Mouse (Mus musculus) liver, embryonic 16.5 days (tissue): ENCODE data around the gene Ddb1. TPM values are rescaled to one million over a fixed set of nuclear protein-coding genes. Genes with fewer than 3 reads are reported as not detected.

Source experiments
- ATAC-seq: fragments of 200-750 bp; cut with Nextera tagmentation; 2 replicates; pipeline ENCODE4 v1.8.0; 2017; ENCODE audit warnings: low read depth, mild to moderate bottlenecking, moderate number of reproducible peaks, moderate library complexity
- H3K27ac ChIP-seq: fragments of 300-500 bp; sonication (generic); 2 replicates; pipeline ENCODE4 v1.5.1; 2014; ENCODE audit warnings: mild to moderate bottlenecking, low read length
- H3K27me3 ChIP-seq: fragments of 300-500 bp; sonication (generic); 2 replicates; pipeline ENCODE4 v1.6.1; 2014; ENCODE audit warnings: low read depth, low read length, mixed read lengths; ENCODE audit not compliant: control insufficient read depth, insufficient read depth
- H3K36me3 ChIP-seq: fragments of 300-500 bp; sonication (generic); 2 replicates; pipeline ENCODE4 v1.6.1; 2014; ENCODE audit warnings: mild to moderate bottlenecking; ENCODE audit not compliant: control insufficient read depth, insufficient read depth
- H3K4me1 ChIP-seq: fragments of 300-500 bp; sonication (generic); 2 replicates; pipeline ENCODE4 v1.6.1; 2014; ENCODE audit warnings: low read depth, low read length, mixed read lengths; ENCODE audit not compliant: control insufficient read depth
- H3K4me2 ChIP-seq: fragments of 300-500 bp; sonication (generic); 2 replicates; pipeline ENCODE4 v1.6.1; 2014; ENCODE audit warnings: low read depth, low read length, mixed read lengths
- H3K4me3 ChIP-seq: fragments of 300-500 bp; sonication (generic); 2 replicates; pipeline ENCODE4 v1.5.1; 2014; ENCODE audit warnings: low read depth, mild to moderate bottlenecking, low read length
- H3K9ac ChIP-seq: fragments of 300-500 bp; sonication (generic); 2 replicates; pipeline ENCODE4 v1.6.1; 2014; ENCODE audit warnings: low read depth, low read length
- H3K9me3 ChIP-seq: fragments of 300-500 bp; sonication (generic); replicated peaks from 2 replicates; pipeline ENCODE4 v1.6.1; 2016; ENCODE audit warnings: low read length; ENCODE audit not compliant: control insufficient read depth
- WGBS: fragments of 180-500 bp; shearing (Covaris S2); extraction: QIAGEN DNeasy Blood & Tissue Kit; methylation state at CpG from one replicate; pipeline ENCODE4 v1.1.7; 2014; ENCODE audit not compliant: insufficient replicate concordance; 5-methylcytosine and 5-hydroxymethylcytosine counted together
- polyA plus RNA-seq: library from polyadenylated mRNA; unstranded; fragments of >200 nt; fragmentation: Nextera tagmentation; extraction: Ambion mirVana; gene quantifications from 2 replicates; pipeline ENCODE4 v1.2.1, GENCODE M21; 2015

The Ddb1 gene
- polyA plus RNA-seq, 1 experiment from 2014 or later: 176 TPM

DNA sequence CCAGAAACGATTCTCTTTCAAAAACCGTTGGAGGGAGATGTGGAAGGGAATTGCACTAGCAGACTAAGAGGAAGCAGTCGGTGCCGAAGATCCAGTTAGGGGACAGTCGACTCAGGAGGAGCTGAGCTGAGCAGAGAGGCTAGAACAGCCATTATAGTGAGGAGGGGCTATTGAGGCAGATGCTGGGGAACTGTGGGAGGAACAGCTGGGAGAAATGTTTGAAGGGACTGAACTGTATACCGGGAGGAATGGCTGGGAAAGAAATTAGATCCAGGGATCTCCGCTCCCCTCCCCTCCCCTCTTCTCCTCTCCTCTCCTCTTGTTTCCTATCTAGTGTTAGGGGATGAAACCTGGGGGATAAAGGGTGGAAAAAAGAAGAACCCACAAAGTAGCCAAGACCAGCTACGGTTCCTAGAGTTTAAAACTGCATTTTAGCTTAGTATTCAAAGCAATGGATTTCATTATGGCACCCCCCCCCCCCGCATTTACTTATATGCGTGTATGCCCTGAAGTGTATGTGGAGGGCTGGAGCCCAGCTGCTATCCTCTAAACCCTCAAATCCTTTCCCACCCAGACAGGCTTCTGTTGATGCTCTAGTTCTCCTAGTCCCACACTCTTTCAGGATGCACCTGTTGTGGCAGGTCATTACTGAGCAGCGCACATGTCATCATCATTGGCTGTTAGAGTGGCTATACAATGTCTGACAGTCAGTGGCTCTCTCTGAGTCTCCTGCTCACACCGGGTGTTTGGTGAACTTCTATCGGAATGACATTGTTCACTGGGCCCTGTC, 35.7 kb downstream of the Ddb1 start:
- Histone ChIP-seq H3K27me3 (no peaks in the 10 kb centered on the region), H3K4me2 (no peak overlapping the region), H3K4me1 (peaks cover 27% of the 10 kb centered on the region), H3K27ac (no peak overlapping the region), H3K36me3 (no peaks in the 10 kb centered on the region), H3K9me3 (no peaks in the 10 kb centered on the region), H3K4me3 (no peak overlapping the region), H3K9ac (no peak overlapping the region)
- WGBS: 46% methylated on average over 13 of the region's 13 CpGs
- no peak for ATAC-seq

DNA sequence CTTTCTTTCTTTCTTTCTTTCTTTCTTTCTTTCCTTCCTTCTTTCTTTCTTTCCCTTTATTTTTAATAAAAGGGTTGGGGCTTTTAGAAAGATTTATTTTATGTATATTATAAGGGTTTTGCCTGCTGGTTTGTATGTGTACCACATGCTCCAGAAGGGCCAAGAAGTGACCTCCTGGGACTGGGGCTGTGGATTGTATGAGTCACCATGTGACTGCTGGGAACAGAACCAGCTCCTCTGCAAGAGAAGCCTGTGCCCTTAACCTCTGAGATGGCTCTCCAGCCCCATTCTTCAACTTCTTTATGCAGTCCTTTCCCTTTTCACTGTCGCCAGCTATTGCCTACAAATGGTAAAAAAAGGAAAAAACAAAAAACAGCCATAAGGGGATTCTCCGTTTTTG, 40.5 kb downstream of the Ddb1 start:
- Histone ChIP-seq H3K9ac (no peak overlapping the region), H3K9me3 (no peaks in the 10 kb centered on the region), H3K27ac (no peak overlapping the region), H3K4me3 (no peak overlapping the region), H3K4me2 (no peak overlapping the region), H3K27me3 (no peaks in the 10 kb centered on the region), H3K4me1 (peaks cover 5% of the 10 kb centered on the region), H3K36me3 (no peaks in the 10 kb centered on the region; the same call in 1 of the 2 replicates)
- ATAC-seq: no peak
- WGBS: 81% methylated on average over 2 of the region's 2 CpGs

DNA sequence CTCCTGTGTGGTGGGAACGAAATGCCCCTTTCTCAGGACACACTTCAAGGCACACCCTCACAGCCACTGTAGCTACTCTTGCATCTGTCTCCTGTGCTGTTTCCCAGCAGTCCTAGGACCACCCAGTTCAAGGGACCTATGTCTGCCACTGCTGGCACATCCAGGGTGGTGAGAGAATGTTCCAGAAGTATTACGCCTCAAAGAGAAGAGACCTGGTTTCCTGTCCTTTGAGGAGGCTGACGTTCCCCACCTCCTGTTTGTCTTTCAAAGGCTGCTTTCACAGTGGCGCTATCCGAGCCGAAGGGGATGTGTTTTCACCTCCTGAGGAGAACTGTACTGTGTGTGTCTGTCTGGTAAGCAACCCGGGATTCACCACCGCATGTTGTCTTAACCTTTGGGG, 43.0 kb downstream of the Ddb1 start:
- no peak overlapping the region for H3K4me3 ChIP-seq
- H3K9ac ChIP-seq: no peak overlapping the region
- no peaks in the 10 kb centered on the region for H3K9me3 ChIP-seq
- peaks cover 4% of the 10 kb centered on the region for H3K4me1 ChIP-seq
- no peak overlapping the region for H3K4me2 ChIP-seq
- H3K27ac ChIP-seq: no peak overlapping the region
- ATAC-seq: no peak
- WGBS: 67% methylated on average over 8 of the region's 8 CpGs
- H3K27me3 ChIP-seq: no peaks in the 10 kb centered on the region
- H3K36me3 ChIP-seq: no peaks in the 10 kb centered on the region; the same call in none of the 2 replicates

DNA sequence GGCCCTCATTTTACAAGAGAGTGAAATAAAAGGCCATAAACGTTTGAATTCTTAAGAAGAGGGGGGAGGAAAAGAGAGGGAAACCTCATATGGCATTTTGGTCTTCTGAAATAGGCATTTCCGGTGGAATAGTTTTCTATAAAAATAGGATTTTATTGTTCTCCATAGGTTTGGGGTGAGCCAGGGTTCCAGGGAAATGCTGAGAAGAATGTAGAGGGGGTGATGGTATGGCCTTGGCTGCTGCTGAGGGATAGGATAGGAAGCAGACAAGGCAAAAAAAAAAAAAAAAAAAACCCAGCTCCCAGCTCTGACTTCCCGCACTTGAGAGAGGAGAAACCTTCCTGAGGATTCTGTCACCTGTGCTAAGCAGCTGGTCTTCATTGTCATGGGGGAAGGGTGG, 50.9 kb downstream of the Ddb1 start:
- 64% methylated on average over 3 of the region's 3 CpGs for WGBS
- no peak for ATAC-seq
- no peaks in the 10 kb centered on the region for H3K27me3 ChIP-seq
- H3K9ac ChIP-seq: peak overlapping the region; percentile 1
- peak overlapping the region; percentile 92 for H3K27ac ChIP-seq
- H3K9me3 ChIP-seq: no peaks in the 10 kb centered on the region
- H3K36me3 ChIP-seq: no peaks in the 10 kb centered on the region; the same call in 1 of the 2 replicates
- peaks cover 57% of the 10 kb centered on the region for H3K4me1 ChIP-seq
- no peak overlapping the region for H3K4me3 ChIP-seq
- H3K4me2 ChIP-seq: no peak overlapping the region

DNA sequence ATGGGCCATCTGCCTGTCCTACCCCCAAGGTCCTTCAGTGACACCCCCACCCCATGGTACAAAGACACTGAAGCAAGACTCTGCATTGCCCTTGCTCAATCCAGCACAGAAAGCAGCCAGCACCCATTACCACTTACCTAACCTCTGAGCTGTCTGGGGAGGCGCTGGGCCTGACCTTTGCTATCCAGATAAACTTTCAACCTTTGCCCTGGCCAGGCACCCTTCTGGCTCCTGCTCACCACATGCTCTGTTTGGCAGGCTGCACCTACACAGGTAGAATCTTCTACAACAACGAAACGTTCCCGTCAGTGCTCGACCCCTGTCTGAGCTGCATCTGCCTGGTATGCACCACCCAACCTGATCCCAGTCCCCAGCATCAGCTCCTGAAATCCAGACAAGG, 52.6 kb downstream of the Ddb1 start:
- peak overlapping the region; percentile 17; the same call in 1 of the 2 replicates for H3K9ac ChIP-seq
- no peaks in the 10 kb centered on the region for H3K36me3 ChIP-seq
- peaks cover 70% of the 10 kb centered on the region for H3K4me1 ChIP-seq
- no peaks in the 10 kb centered on the region for H3K27me3 ChIP-seq
- H3K9me3 ChIP-seq: no peaks in the 10 kb centered on the region
- peak; percentile 65 for ATAC-seq
- WGBS: 72% methylated on average over 5 of the region's 5 CpGs
- no peak overlapping the region for H3K4me2 ChIP-seq
- H3K4me3 ChIP-seq: no peak overlapping the region
- H3K27ac ChIP-seq: peak overlapping the region; percentile 92

DNA sequence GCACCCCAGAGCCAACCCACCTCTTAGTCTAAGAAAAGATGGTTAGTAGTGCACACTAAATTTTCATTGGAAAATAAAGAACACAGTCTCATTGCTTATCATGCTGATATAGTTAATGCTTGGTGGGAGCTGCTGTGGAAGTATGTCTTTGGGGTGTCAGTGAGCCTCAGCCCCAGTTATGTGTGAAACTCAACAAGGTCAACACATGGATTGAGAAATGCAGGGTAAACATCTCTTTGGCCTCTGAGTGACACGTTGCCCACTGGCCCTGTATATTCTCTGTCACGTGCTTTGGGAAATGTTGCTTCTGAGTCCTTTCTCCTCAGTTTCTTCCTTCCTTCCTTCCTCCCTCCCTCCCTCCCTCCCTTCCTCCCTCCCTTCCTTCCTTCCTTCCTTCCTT, 53.3 kb downstream of the Ddb1 start:
- Histone ChIP-seq H3K36me3 (no peaks in the 10 kb centered on the region), H3K27me3 (no peaks in the 10 kb centered on the region), H3K4me3 (no peak overlapping the region), H3K9ac (peak overlapping the region; percentile 17; the same call in 1 of the 2 replicates), H3K9me3 (no peaks in the 10 kb centered on the region), H3K4me1 (peaks cover 74% of the 10 kb centered on the region), H3K4me2 (no peak overlapping the region), H3K27ac (peak overlapping the region; percentile 92)
- WGBS: 64% methylated on average over 2 of the region's 2 CpGs
- 0 out of 2 replicates have a peak, but pooled peaks have one; percentile 19 for ATAC-seq

DNA sequence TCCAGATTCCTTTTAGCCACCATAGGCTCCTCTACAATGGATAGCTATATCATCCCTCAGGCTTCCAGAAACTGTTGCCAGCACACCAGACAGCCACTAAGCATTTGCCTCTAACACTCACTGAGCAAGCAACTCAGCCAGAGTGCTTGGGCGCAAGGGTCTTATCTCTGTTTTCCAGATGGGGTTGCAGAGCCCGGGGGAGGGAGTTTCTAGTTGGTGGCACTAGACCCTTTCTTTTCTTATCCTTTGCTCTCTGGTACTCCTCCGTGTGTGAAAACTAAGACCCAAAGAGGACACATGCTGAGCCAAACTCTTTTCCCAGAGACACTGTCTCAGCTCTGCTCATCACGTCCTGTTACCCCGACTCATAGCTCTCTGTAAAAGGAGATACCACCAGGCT, 56.2 kb downstream of the Ddb1 start:
- H3K36me3 ChIP-seq: no peaks in the 10 kb centered on the region
- 18% methylated on average over 5 of the region's 5 CpGs for WGBS
- peaks cover 66% of the 10 kb centered on the region for H3K4me1 ChIP-seq
- no peaks in the 10 kb centered on the region for H3K27me3 ChIP-seq
- peak overlapping the region; percentile 4; the same call in 1 of the 2 replicates for H3K4me3 ChIP-seq
- peak overlapping the region; percentile 97 for H3K27ac ChIP-seq
- peak overlapping the region; percentile 62 for H3K4me2 ChIP-seq
- ATAC-seq: peak; percentile 84
- no peaks in the 10 kb centered on the region for H3K9me3 ChIP-seq
- H3K9ac ChIP-seq: peak overlapping the region; percentile 37

DNA sequence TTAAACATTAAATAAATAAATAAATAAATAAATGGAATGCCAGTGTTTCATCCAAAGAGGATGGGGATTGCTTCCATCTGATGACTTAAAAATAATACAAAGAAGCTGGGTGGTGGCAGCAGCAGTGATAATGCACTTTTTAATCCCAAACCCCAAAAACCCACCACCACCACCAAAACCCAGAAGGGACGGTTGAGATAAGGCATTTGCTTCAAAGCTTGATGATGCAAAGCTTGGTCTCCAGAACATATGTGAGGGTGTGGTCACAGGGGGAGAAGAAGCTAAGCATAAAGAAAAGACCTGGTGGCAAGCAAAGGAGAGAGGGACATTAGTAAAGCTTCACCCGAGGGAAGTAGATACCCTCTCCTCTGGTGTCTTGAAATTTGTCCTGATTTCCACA, 56.8 kb downstream of the Ddb1 start:
- Histone ChIP-seq H3K36me3 (no peaks in the 10 kb centered on the region), H3K27me3 (no peaks in the 10 kb centered on the region), H3K9ac (peak overlapping the region; percentile 37; the same call in 1 of the 2 replicates), H3K4me2 (peak overlapping the region; percentile 62), H3K9me3 (no peaks in the 10 kb centered on the region), H3K4me1 (peaks cover 60% of the 10 kb centered on the region), H3K27ac (peak overlapping the region; percentile 97), H3K4me3 (no peak overlapping the region; the same call in 1 of the 2 replicates)
- peak; percentile 52 for ATAC-seq
- WGBS: 24% methylated on average over 2 of the region's 2 CpGs

DNA sequence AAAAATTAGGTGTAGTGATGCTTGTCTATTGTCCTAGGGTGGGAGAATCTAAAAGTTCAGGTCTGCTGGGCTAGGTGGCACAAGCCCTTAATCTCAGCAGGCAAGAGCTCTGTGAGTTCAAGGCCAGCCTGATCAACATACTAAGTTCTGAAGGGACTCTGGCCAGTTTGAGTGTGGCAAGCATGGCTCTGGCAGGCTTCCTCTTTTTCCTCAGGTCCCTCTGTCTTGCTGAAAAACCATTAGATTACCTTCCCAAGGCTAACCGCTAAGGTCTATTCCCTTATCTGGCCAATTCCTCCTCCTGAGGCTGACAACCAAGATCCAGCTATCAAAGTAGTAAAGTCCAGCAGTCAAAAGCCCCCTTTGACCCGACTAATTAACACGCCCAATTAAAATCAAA, 57.5 kb downstream of the Ddb1 start:
- H3K4me3 ChIP-seq: no peak overlapping the region
- 0 out of 2 replicates have a peak overlapping the region, but pooled peaks have one; percentile 37 for H3K9ac ChIP-seq
- no peaks in the 10 kb centered on the region for H3K9me3 ChIP-seq
- H3K27ac ChIP-seq: peak overlapping the region; percentile 97
- WGBS: 27% methylated on average over 3 of the region's 3 CpGs
- H3K4me1 ChIP-seq: peaks cover 53% of the 10 kb centered on the region
- H3K4me2 ChIP-seq: no peak overlapping the region; the same call in 1 of the 2 replicates
- ATAC-seq: no peak
- H3K36me3 ChIP-seq: no peaks in the 10 kb centered on the region
- H3K27me3 ChIP-seq: no peaks in the 10 kb centered on the region
